Mouse (Mus musculus) stomach, postnatal 0 days (tissue): ENCODE measurements around the gene Car9.

ENCODE experiments used
- CTCF ChIP-seq: IDR thresholded peaks from 2 replicates; pipeline ENCODE4 v1.5.1; 2016; ENCODE audit warnings: antibody characterized with exemption, low read depth, mild to moderate bottlenecking, moderate library complexity
- EP300 ChIP-seq: optimal IDR thresholded peaks from 2 replicates; pipeline ENCODE3; 2016; ENCODE audit warnings: antibody characterized with exemption

GRCm38 (mm10) chr4:43547160-43547559 lies 40.4 kb downstream of the Car9 start:
- TF ChIP-seq CTCF (no peak), EP300 (no peak)
